Mouse (Mus musculus): ENCODE data around the gene Csgalnact2. TPM values are rescaled to one million over a fixed set of nuclear protein-coding genes. Genes with fewer than 3 reads are reported as not detected.

Csgalnact2 gene
- polyA plus RNA-seq, 1 experiment from 2014 or later = 11.2 TPM

- Histone ChIP-seq H3K36me3 (ENCODE audit: control insufficient read depth, insufficient read depth) (no peaks in the 10 kb centered on the region), H3K4me1 (replicated peaks; ENCODE audit: control insufficient read depth, insufficient read depth, low read length) (no peaks in the 10 kb centered on the region), H3K9me3 (ENCODE audit: control insufficient read depth, low read length) (no peaks in the 10 kb centered on the region), H3K27me3 (replicated peaks; ENCODE audit: control insufficient read depth, insufficient read depth, low read length) (no peaks in the 10 kb centered on the region), H3K27ac (ENCODE audit: low read length) (no peak overlapping the region), H3K4me2 (ENCODE audit: low read length) (no peak overlapping the region), H3K4me3 (replicated peaks; ENCODE audit: low read length) (no peak overlapping the region), H3K9ac (replicated peaks; ENCODE audit: low read depth, low read length) (no peak overlapping the region)
- 75% methylated on average over 3 of the region's 3 CpGs for WGBS
- ATAC-seq = no peak
Measured at GRCm38 (mm10) chr6:118082384-118082783, 56.6 kb downstream of the Csgalnact2 start.

GRCm38 (mm10) chr6:118080711-118081110, 58.2 kb downstream of the Csgalnact2 start:
- Histone ChIP-seq H3K9ac (replicated peaks; ENCODE audit: low read depth, low read length) (no peak overlapping the region), H3K36me3 (ENCODE audit: control insufficient read depth, insufficient read depth) (no peaks in the 10 kb centered on the region), H3K27ac (ENCODE audit: low read length) (no peak overlapping the region), H3K9me3 (ENCODE audit: control insufficient read depth, low read length) (no peaks in the 10 kb centered on the region), H3K27me3 (replicated peaks; ENCODE audit: control insufficient read depth, insufficient read depth, low read length) (no peaks in the 10 kb centered on the region), H3K4me3 (replicated peaks; ENCODE audit: low read length) (no peak overlapping the region), H3K4me2 (ENCODE audit: low read length) (no peak overlapping the region), H3K4me1 (replicated peaks; ENCODE audit: control insufficient read depth, insufficient read depth, low read length) (peaks cover 8% of the 10 kb centered on the region; the same call in 1 of the 2 replicates)
- no peak for ATAC-seq
- WGBS = 92% methylated on average over 4 of the region's 4 CpGs

- ATAC-seq = no peak
- no peaks in the 10 kb centered on the region for H3K27me3 ChIP-seq (replicated peaks; ENCODE audit: control insufficient read depth, insufficient read depth, low read length)
- no peaks in the 10 kb centered on the region for H3K9me3 ChIP-seq (ENCODE audit: control insufficient read depth, low read length)
- H3K4me3 ChIP-seq (replicated peaks; ENCODE audit: low read length) = no peak overlapping the region
- no peaks in the 10 kb centered on the region for H3K36me3 ChIP-seq (ENCODE audit: control insufficient read depth, insufficient read depth)
- WGBS = 57% methylated on average over 10 of the region's 10 CpGs
- H3K27ac ChIP-seq (ENCODE audit: low read length) = no peak overlapping the region
- H3K4me1 ChIP-seq (replicated peaks; ENCODE audit: control insufficient read depth, insufficient read depth, low read length) = peaks cover 8% of the 10 kb centered on the region; the same call in 1 of the 2 replicates
- no peak overlapping the region for H3K9ac ChIP-seq (replicated peaks; ENCODE audit: low read depth, low read length)
- no peak overlapping the region for H3K4me2 ChIP-seq (ENCODE audit: low read length)
Measured at GRCm38 (mm10) chr6:118079762-118080465, 59.0 kb downstream of the Csgalnact2 start.

GRCm38 (mm10) chr6:118079292-118079691, 59.6 kb downstream of the Csgalnact2 start:
- 69% methylated on average over 3 of the region's 3 CpGs for WGBS
- no peak overlapping the region for H3K4me3 ChIP-seq (replicated peaks; ENCODE audit: low read length)
- no peak overlapping the region for H3K27ac ChIP-seq (ENCODE audit: low read length)
- no peaks in the 10 kb centered on the region for H3K27me3 ChIP-seq (replicated peaks; ENCODE audit: control insufficient read depth, insufficient read depth, low read length)
- no peak overlapping the region for H3K4me2 ChIP-seq (ENCODE audit: low read length)
- H3K9ac ChIP-seq (replicated peaks; ENCODE audit: low read depth, low read length) = no peak overlapping the region
- no peak for ATAC-seq
- H3K9me3 ChIP-seq (ENCODE audit: control insufficient read depth, low read length) = no peaks in the 10 kb centered on the region
- H3K4me1 ChIP-seq (replicated peaks; ENCODE audit: control insufficient read depth, insufficient read depth, low read length) = peaks cover 11% of the 10 kb centered on the region
- no peaks in the 10 kb centered on the region for H3K36me3 ChIP-seq (ENCODE audit: control insufficient read depth, insufficient read depth)

GRCm38 (mm10) chr6:118078751-118079150, 60.2 kb downstream of the Csgalnact2 start:
- H3K4me3 ChIP-seq (replicated peaks; ENCODE audit: low read length) = no peak overlapping the region
- no peaks in the 10 kb centered on the region for H3K9me3 ChIP-seq (ENCODE audit: control insufficient read depth, low read length)
- H3K4me2 ChIP-seq (ENCODE audit: low read length) = no peak overlapping the region
- H3K27me3 ChIP-seq (replicated peaks; ENCODE audit: control insufficient read depth, insufficient read depth, low read length) = no peaks in the 10 kb centered on the region
- no peak overlapping the region for H3K27ac ChIP-seq (ENCODE audit: low read length)
- no peak overlapping the region for H3K9ac ChIP-seq (replicated peaks; ENCODE audit: low read depth, low read length)
- 75% methylated on average over 10 of the region's 10 CpGs for WGBS
- H3K4me1 ChIP-seq (replicated peaks; ENCODE audit: control insufficient read depth, insufficient read depth, low read length) = peaks cover 16% of the 10 kb centered on the region
- H3K36me3 ChIP-seq (ENCODE audit: control insufficient read depth, insufficient read depth) = no peaks in the 10 kb centered on the region
- ATAC-seq = no peak

GRCm38 (mm10) chr6:118077421-118077820, 61.5 kb downstream of the Csgalnact2 start:
- 80% methylated on average over 7 of the region's 7 CpGs for WGBS
- ATAC-seq = no peak

GRCm38 (mm10) chr6:118076748-118077147, 62.2 kb downstream of the Csgalnact2 start:
- peaks cover 22% of the 10 kb centered on the region for H3K4me1 ChIP-seq (replicated peaks; ENCODE audit: control insufficient read depth, insufficient read depth, low read length)
- WGBS = 82% methylated on average over 8 of the region's 8 CpGs
- H3K9ac ChIP-seq (replicated peaks; ENCODE audit: low read depth, low read length) = no peak overlapping the region
- H3K4me3 ChIP-seq (replicated peaks; ENCODE audit: low read length) = no peak overlapping the region
- H3K27ac ChIP-seq (ENCODE audit: low read length) = no peak overlapping the region
- ATAC-seq = 0 out of 2 replicates have a peak, but pooled peaks have one; percentile 7
- H3K36me3 ChIP-seq (ENCODE audit: control insufficient read depth, insufficient read depth) = no peaks in the 10 kb centered on the region
- no peak overlapping the region for H3K4me2 ChIP-seq (ENCODE audit: low read length)
- no peaks in the 10 kb centered on the region for H3K27me3 ChIP-seq (replicated peaks; ENCODE audit: control insufficient read depth, insufficient read depth, low read length)
- no peaks in the 10 kb centered on the region for H3K9me3 ChIP-seq (ENCODE audit: control insufficient read depth, low read length)

More at GRCm38 (mm10) chr6:118077421-118077820, 61.5 kb downstream of the Csgalnact2 start:
- H3K27me3 ChIP-seq (replicated peaks; ENCODE audit: control insufficient read depth, insufficient read depth, low read length) = no peaks in the 10 kb centered on the region
- peaks cover 20% of the 10 kb centered on the region for H3K4me1 ChIP-seq (replicated peaks; ENCODE audit: control insufficient read depth, insufficient read depth, low read length)
- no peak overlapping the region for H3K4me3 ChIP-seq (replicated peaks; ENCODE audit: low read length)
- no peaks in the 10 kb centered on the region for H3K36me3 ChIP-seq (ENCODE audit: control insufficient read depth, insufficient read depth)
- H3K27ac ChIP-seq (ENCODE audit: low read length) = no peak overlapping the region
- no peaks in the 10 kb centered on the region for H3K9me3 ChIP-seq (ENCODE audit: control insufficient read depth, low read length)
- no peak overlapping the region for H3K9ac ChIP-seq (replicated peaks; ENCODE audit: low read depth, low read length)
- H3K4me2 ChIP-seq (ENCODE audit: low read length) = no peak overlapping the region

- no peak for ATAC-seq
- H3K36me3 ChIP-seq (ENCODE audit: control insufficient read depth, insufficient read depth) = no peaks in the 10 kb centered on the region
- H3K27ac ChIP-seq (ENCODE audit: low read length) = no peak overlapping the region
- H3K9ac ChIP-seq (replicated peaks; ENCODE audit: low read depth, low read length) = no peak overlapping the region
- no peak overlapping the region for H3K4me2 ChIP-seq (ENCODE audit: low read length)
- no peak overlapping the region for H3K4me3 ChIP-seq (replicated peaks; ENCODE audit: low read length)
- WGBS = 70% methylated on average over 3 of the region's 3 CpGs
- H3K4me1 ChIP-seq (replicated peaks; ENCODE audit: control insufficient read depth, insufficient read depth, low read length) = peaks cover 25% of the 10 kb centered on the region
- no peaks in the 10 kb centered on the region for H3K27me3 ChIP-seq (replicated peaks; ENCODE audit: control insufficient read depth, insufficient read depth, low read length)
- H3K9me3 ChIP-seq (ENCODE audit: control insufficient read depth, low read length) = no peaks in the 10 kb centered on the region
Measured at GRCm38 (mm10) chr6:118076256-118076655, 62.7 kb downstream of the Csgalnact2 start.

- Histone ChIP-seq H3K27ac (ENCODE audit: low read length) (0 out of 2 replicates have a peak overlapping the region, but pooled peaks have one; percentile 51), H3K4me1 (replicated peaks; ENCODE audit: control insufficient read depth, insufficient read depth, low read length) (peaks cover 36% of the 10 kb centered on the region), H3K4me3 (replicated peaks; ENCODE audit: low read length) (no peak overlapping the region), H3K9me3 (ENCODE audit: control insufficient read depth, low read length) (no peaks in the 10 kb centered on the region), H3K4me2 (ENCODE audit: low read length) (no peak overlapping the region), H3K36me3 (ENCODE audit: control insufficient read depth, insufficient read depth) (no peaks in the 10 kb centered on the region), H3K9ac (replicated peaks; ENCODE audit: low read depth, low read length) (no peak overlapping the region), H3K27me3 (replicated peaks; ENCODE audit: control insufficient read depth, insufficient read depth, low read length) (no peaks in the 10 kb centered on the region)
- 25% methylated on average over 3 of the region's 3 CpGs for WGBS
- ATAC-seq = peak; percentile 33
Measured at GRCm38 (mm10) chr6:118074151-118074550, 64.8 kb downstream of the Csgalnact2 start.
